Mouse (Mus musculus) kidney, adult 2 months (tissue): ENCODE measurements around the gene Hyls1.

ENCODE experiments used
- CTCF ChIP-seq: fragments of 200-500 bp; conservative IDR thresholded peaks from 2 replicates; pipeline ENCODE4 v1.5.1; 2011; ENCODE audit warnings: low read depth, mild to moderate bottlenecking, control low read depth, low read length, moderate library complexity, mixed read lengths; ENCODE audit not compliant: insufficient read depth, insufficient read length
- POLR2A ChIP-seq: fragments of 200-500 bp; IDR thresholded peaks from one replicate; pipeline ENCODE4 v1.6.1; 2011; ENCODE audit warnings: low read depth, low read length, control low read depth

GRCm38 (mm10) chr9:35522241-35522640 is 48.0 kb downstream of the Hyls1 start:
- no peak for TF ChIP-seq CTCF
- no peak for TF ChIP-seq POLR2A
